Mouse (Mus musculus) hindbrain, embryonic 14.5 days (tissue): ENCODE results near the gene Lcn5. TPM values are rescaled to one million over a fixed set of nuclear protein-coding genes. Genes with fewer than 3 reads are reported as not detected.

ENCODE experiments used
- ATAC-seq: fragments of 200-750 bp; cut with Nextera tagmentation; 2 replicates; pipeline ENCODE4 v1.8.0; 2017; ENCODE audit warnings: moderate number of reproducible peaks, mild to moderate bottlenecking, moderate TSS enrichment, moderate library complexity; ENCODE audit not compliant: low FRiP score
- DNase-seq: peaks from one replicate; pipeline ENCODE4 v3.0.0-alpha.2; 2015; ENCODE audit warnings: low spot score
- H3K27ac ChIP-seq: fragments of 300-500 bp; sonication (generic); 2 replicates; pipeline ENCODE4 v1.5.1; 2014; ENCODE audit warnings: mild to moderate bottlenecking, moderate library complexity
- H3K27me3 ChIP-seq: fragments of 300-500 bp; sonication (generic); 2 replicates; pipeline ENCODE4 v1.6.1; 2014; ENCODE audit warnings: mild to moderate bottlenecking, low read length, mixed read lengths; ENCODE audit not compliant: control insufficient read depth, insufficient read depth
- H3K36me3 ChIP-seq: fragments of 300-500 bp; sonication (generic); replicated peaks from 2 replicates; pipeline ENCODE4 v1.6.1; 2014; ENCODE audit not compliant: control insufficient read depth, insufficient read depth
- H3K4me1 ChIP-seq: fragments of 300-500 bp; sonication (generic); replicated peaks from 2 replicates; pipeline ENCODE4 v1.6.1; 2014; ENCODE audit warnings: antibody characterized with exemption, low read length, mixed read lengths; ENCODE audit not compliant: control insufficient read depth, insufficient read depth
- H3K4me2 ChIP-seq: fragments of 300-500 bp; sonication (generic); replicated peaks from 2 replicates; pipeline ENCODE4 v1.6.1; 2014; ENCODE audit warnings: mild to moderate bottlenecking, moderate library complexity
- H3K4me3 ChIP-seq: fragments of 300-500 bp; sonication (generic); replicated peaks from 2 replicates; pipeline ENCODE4 v1.5.1; 2014; ENCODE audit warnings: mild to moderate bottlenecking, low read length
- H3K9ac ChIP-seq: fragments of 300-500 bp; sonication (generic); 2 replicates; pipeline ENCODE4 v1.6.1; 2014
- H3K9me3 ChIP-seq: fragments of 300-500 bp; sonication (generic); 2 replicates; pipeline ENCODE4 v1.6.1; 2016; ENCODE audit warnings: low read length; ENCODE audit not compliant: control insufficient read depth
- WGBS: fragments of 180-500 bp; shearing (Covaris S2); extraction: QIAGEN DNeasy Blood & Tissue Kit; methylation state at CpG from one replicate; pipeline ENCODE4 v1.1.7; 2014; 5-methylcytosine and 5-hydroxymethylcytosine counted together
- polyA plus RNA-seq: library from polyadenylated mRNA; unstranded; fragments of >200 nt; fragmentation: Nextera tagmentation; extraction: Ambion mirVana; gene quantifications from 2 replicates; pipeline ENCODE4 v1.2.1, GENCODE M21; 2014

Lcn5 gene
- polyA plus RNA-seq, result not detected in 2 replicates

- H3K4me2 ChIP-seq, result no peak within 1 kb of the TSS
- no peak for ATAC-seq
- no peaks in the 10 kb centered on the region for H3K4me1 ChIP-seq
- DNase-seq, result no peak
- H3K9me3 ChIP-seq, result no peaks in the 10 kb centered on the region
- H3K4me3 ChIP-seq, result no peak within 1 kb of the TSS
- no peaks in the 10 kb centered on the region for H3K36me3 ChIP-seq
- no peak within 1 kb of the TSS for H3K27ac ChIP-seq
- H3K9ac ChIP-seq, result no peak within 1 kb of the TSS
- no peaks in the 10 kb centered on the region for H3K27me3 ChIP-seq
Measured at GRCm38 (mm10) chr2:25657652-25658051, at the start of gene Lcn5. Gene Lcn5 (plus strand): TSS chr2:25657952.

GRCm38 (mm10) chr2:25608671-25609070 lies 49.1 kb upstream of the Lcn5 start:
- no peaks in the 10 kb centered on the region for H3K27me3 ChIP-seq
- peak overlapping the region; percentile 63 for H3K4me2 ChIP-seq
- no peaks in the 10 kb centered on the region for H3K9me3 ChIP-seq
- 73% methylated on average over 10 of the region's 10 CpGs for WGBS
- H3K4me3 ChIP-seq, result peak overlapping the region; percentile 83
- DNase-seq (no peak), ATAC-seq (peak; percentile 10; the same call in 1 of the 2 replicates)
- no peaks in the 10 kb centered on the region for H3K36me3 ChIP-seq
- H3K4me1 ChIP-seq, result peaks cover 13% of the 10 kb centered on the region
- peak overlapping the region; percentile 55; the same call in 1 of the 2 replicates for H3K27ac ChIP-seq
- H3K9ac ChIP-seq, result peak overlapping the region; percentile 26; the same call in 1 of the 2 replicates

DNA sequence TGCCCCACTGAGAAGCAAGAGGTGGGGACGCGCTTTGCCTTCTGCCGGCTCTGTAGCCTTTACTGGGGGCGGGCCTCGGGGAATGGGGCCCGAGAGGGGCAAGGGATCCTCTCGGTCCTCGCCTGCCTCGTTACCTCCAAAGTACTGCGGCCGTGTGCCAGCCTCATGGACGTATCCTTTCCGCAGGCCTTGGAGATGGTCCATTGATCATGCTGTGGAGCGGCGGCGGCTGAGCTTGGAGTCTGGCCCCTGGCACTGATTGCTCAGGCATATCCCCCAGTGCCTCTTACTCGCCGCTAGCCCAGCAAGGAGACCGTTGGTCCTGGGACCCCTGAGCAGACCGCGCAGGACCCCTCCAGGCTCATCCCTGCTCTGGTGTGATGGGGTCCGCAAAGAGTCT lies 41.4 kb upstream of the Lcn5 start:
- H3K4me3 ChIP-seq, result no peak overlapping the region

GRCm38 (mm10) chr2:25617578-25617977 lies 40.2 kb upstream of the Lcn5 start, which contains the start of gene Ccdc183:
Gene Ccdc183 (minus strand): TSS chr2:25617678.
- Histone ChIP-seq H3K4me1 (peaks cover 7% of the 10 kb centered on the region; the same call in 1 of the 2 replicates), H3K27me3 (peaks cover 41% of the 10 kb centered on the region), H3K27ac (no peak within 1 kb of the TSS), H3K9ac (no peak within 1 kb of the TSS), H3K9me3 (no peaks in the 10 kb centered on the region), H3K4me2 (no peak within 1 kb of the TSS), H3K4me3 (no peak within 1 kb of the TSS), H3K36me3 (no peaks in the 10 kb centered on the region)
- WGBS, result 74% methylated on average over 3 of the region's 3 CpGs
- ATAC-seq (no peak), DNase-seq (no peak)

More for the DNA sequence above, 41.4 kb upstream of the Lcn5 start:
- 17% methylated on average over 22 of the region's 22 CpGs for WGBS
- Histone ChIP-seq H3K27ac (no peak overlapping the region), H3K9ac (no peak overlapping the region), H3K36me3 (no peaks in the 10 kb centered on the region), H3K4me2 (no peak overlapping the region), H3K4me1 (peaks cover 6% of the 10 kb centered on the region; the same call in 1 of the 2 replicates), H3K9me3 (no peaks in the 10 kb centered on the region), H3K27me3 (peaks cover 41% of the 10 kb centered on the region)
- DNase-seq (no peak), ATAC-seq (no peak)

DNA sequence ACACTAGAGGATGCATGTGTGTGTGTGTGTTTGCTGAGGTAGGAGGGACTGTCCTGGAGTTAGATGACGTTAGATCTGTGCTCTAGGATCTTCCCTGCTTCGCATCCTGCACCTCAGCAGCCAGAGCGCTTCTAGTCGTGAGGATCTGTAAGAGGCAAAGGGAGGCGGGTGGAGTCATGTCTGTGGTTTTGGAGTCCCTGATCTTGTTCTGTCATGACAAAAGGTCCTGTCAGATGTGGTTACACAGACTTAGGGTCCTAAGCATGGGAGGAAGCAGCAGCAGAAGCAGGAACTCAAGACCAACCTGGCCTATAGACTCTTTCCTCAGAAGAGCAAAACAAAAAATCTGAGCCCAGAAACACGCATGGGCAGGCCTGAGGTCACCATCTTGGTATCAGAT lies 37.4 kb upstream of the Lcn5 start:
- Histone ChIP-seq H3K4me3 (no peak overlapping the region), H3K27me3 (peaks cover 29% of the 10 kb centered on the region), H3K4me2 (no peak overlapping the region), H3K27ac (no peak overlapping the region), H3K9me3 (no peaks in the 10 kb centered on the region), H3K4me1 (peaks cover 7% of the 10 kb centered on the region; the same call in 1 of the 2 replicates), H3K36me3 (no peaks in the 10 kb centered on the region), H3K9ac (no peak overlapping the region)
- DNase-seq (no peak), ATAC-seq (no peak)
- WGBS, result 84% methylated on average over 6 of the region's 6 CpGs

DNA sequence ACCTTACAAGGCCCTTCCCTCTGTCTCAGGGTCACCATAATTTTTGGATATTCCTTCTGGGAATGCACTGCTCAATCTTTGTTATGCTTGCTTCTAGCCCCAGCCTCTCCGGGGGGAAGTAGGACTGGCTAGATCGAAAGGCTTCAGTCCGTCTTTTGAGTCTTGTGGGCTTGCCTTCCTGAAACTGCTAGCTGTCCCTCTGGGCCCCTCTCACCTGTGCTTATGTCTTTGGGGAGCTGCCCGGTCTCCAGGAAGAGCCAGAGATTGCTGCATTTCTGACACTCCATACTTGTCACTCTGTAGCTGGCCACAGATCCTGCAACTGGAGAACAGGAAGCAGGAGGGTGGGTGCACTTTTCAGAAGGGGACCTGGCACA lies 36.9 kb upstream of the Lcn5 start:
- Histone ChIP-seq H3K9me3 (no peaks in the 10 kb centered on the region), H3K27me3 (peaks cover 24% of the 10 kb centered on the region), H3K4me2 (peak overlapping the region; percentile 62), H3K4me1 (peaks cover 7% of the 10 kb centered on the region; the same call in 1 of the 2 replicates), H3K36me3 (no peaks in the 10 kb centered on the region), H3K9ac (0 out of 2 replicates have a peak overlapping the region, but pooled peaks have one; percentile 69), H3K4me3 (peak overlapping the region; percentile 42), H3K27ac (no peak overlapping the region)
- whole genome bisulfite sequencing, result 85% methylated on average over 4 of the region's 4 CpGs
- ATAC-seq (no peak), DNase-seq (no peak)

DNA sequence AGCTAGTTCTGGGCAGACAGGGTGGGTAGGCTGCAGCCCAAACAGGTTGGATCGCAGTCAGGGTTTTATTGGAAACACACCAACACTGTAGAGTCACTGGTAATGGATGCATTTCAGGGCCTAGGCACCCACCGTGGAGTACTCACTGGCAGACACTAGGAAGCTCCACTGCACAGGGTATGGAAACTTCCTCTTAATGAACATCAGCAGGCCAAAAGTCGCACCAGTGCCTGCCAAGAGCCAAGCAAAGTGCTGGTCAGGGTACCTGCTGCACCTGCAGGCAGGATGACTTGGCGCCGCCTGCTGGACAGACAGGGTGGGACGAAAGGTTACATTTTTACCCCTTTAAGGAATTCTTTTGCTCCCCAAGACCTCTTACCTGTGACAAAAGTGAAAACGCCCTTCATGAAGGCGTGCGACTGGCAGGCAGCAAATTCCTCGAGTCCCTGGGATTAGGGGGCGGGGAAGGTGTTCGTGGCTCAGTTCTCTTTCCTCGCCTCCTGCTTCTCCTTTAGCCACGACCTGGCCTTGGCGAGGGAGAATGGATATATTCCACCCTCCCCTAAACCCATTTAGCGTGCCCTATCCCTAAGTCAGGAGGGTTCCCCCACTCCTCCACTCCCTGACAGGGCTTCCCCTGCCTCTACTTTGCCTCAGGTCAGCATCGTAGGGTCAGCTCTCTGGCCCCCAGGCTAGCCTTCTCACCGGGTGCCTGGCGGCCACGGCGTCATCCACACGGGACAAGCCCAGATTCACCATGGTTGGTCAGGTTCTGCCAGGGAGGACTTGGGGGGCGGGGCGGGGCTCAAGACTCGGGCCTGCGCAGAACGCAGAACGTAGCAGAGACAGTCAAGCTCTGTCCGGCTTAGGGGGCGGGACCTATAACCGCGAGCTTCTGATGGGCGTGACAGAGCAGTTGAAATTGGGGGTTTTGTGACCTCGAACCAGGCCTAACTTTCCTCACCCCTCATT lies 36.2 kb upstream of the Lcn5 start, which contains the start of gene Tmem141:
TSS of gene Tmem141 (minus strand) at position 777 of the 972 bp plus-strand sequence.
- H3K9ac ChIP-seq, result peak within 1 kb of the TSS; percentile 69
- H3K27me3 ChIP-seq, result peaks cover 18% of the 10 kb centered on the region
- WGBS, result 7% methylated on average over 34 of the region's 34 CpGs
- peak within 1 kb of the TSS; percentile 62 for H3K4me2 ChIP-seq
- H3K4me3 ChIP-seq, result peak within 1 kb of the TSS; percentile 42
- ATAC-seq (peak; percentile 95), DNase-seq (peak; percentile 76)
- H3K9me3 ChIP-seq, result no peaks in the 10 kb centered on the region
- no peaks in the 10 kb centered on the region for H3K36me3 ChIP-seq
- peaks cover 7% of the 10 kb centered on the region; the same call in 1 of the 2 replicates for H3K4me1 ChIP-seq
- H3K27ac ChIP-seq, result peak within 1 kb of the TSS; percentile 46; the same call in 1 of the 2 replicates

- no peaks in the 10 kb centered on the region for H3K27me3 ChIP-seq
- DNase-seq, result no peak
- H3K9ac ChIP-seq, result no peak overlapping the region
- H3K36me3 ChIP-seq, result no peaks in the 10 kb centered on the region
- peaks cover 5% of the 10 kb centered on the region; the same call in 1 of the 2 replicates for H3K4me1 ChIP-seq
- H3K4me2 ChIP-seq, result no peak overlapping the region
- WGBS, result 59% methylated on average over 5 of the region's 5 CpGs
- H3K9me3 ChIP-seq, result no peaks in the 10 kb centered on the region
- no peak overlapping the region for H3K4me3 ChIP-seq
- H3K27ac ChIP-seq, result no peak overlapping the region
- no peak for ATAC-seq
Measured at GRCm38 (mm10) chr2:25625986-25626385, 31.8 kb upstream of the Lcn5 start.

- no peak for ATAC-seq
- H3K27me3 ChIP-seq, result no peaks in the 10 kb centered on the region
Measured at GRCm38 (mm10) chr2:25627811-25628210, 29.9 kb upstream of the Lcn5 start, which contains the start of gene Fcna. Gene Fcna (minus strand): TSS chr2:25628030.

More at GRCm38 (mm10) chr2:25627811-25628210, 29.9 kb upstream of the Lcn5 start, which contains the start of gene Fcna:
- Histone ChIP-seq H3K9ac (no peak within 1 kb of the TSS), H3K9me3 (no peaks in the 10 kb centered on the region), H3K36me3 (no peaks in the 10 kb centered on the region), H3K4me3 (no peak within 1 kb of the TSS), H3K4me2 (no peak within 1 kb of the TSS), H3K4me1 (no peaks in the 10 kb centered on the region), H3K27ac (no peak within 1 kb of the TSS)
- WGBS, result 83% methylated on average over 6 of the region's 6 CpGs
- no peak for DNase-seq
